Mouse (Mus musculus): ENCODE measurements around the gene Prss27.

The Prss27 gene

DNA sequence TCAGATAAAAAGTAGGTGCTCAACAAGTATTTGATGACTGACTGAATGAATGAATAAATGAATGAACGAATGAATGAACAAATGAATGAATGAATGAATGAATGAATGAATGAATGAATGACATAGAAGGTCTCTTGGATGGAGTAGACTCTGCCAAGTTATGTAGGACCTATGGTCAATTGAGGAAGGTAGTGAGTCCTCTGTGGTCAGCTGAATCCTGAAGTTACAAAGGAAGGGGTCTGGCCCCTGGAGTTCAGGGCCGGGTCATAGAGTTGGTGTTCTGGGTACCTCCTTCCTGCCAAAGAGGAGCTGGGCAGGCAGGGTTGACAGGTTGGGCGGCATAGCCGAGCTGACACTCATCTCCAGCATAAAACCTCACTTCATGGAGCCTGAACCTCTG lies at the start of gene Prss27:
Prss27 (plus strand) TSS at position 301 of the 400 bp plus-strand sequence.
- in situ Hi-C loops (cut with MboI) = no loop called here

DNA sequence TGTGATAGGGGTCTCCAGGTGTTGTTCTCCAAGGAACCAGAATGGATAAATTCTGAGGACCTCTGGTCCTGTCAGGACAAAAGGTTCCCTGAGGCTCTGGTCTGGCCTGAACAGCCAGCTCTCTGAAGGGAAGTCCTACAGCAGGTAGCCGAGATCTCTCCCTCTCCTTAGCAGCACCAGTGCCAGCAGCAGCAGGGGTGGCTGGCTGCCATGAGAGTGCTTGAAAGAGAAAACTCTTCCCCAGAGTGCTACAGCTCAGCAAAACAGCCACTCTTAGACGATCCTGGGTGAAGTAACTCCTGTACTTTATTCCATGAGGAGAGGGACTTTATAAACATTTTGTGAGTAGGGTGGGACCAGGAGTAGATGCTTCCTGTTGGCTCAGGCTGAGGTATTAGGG lies 48.1 kb upstream of the Prss27 start:
- in situ Hi-C loops (cut with MboI) = no loop called here

DNA sequence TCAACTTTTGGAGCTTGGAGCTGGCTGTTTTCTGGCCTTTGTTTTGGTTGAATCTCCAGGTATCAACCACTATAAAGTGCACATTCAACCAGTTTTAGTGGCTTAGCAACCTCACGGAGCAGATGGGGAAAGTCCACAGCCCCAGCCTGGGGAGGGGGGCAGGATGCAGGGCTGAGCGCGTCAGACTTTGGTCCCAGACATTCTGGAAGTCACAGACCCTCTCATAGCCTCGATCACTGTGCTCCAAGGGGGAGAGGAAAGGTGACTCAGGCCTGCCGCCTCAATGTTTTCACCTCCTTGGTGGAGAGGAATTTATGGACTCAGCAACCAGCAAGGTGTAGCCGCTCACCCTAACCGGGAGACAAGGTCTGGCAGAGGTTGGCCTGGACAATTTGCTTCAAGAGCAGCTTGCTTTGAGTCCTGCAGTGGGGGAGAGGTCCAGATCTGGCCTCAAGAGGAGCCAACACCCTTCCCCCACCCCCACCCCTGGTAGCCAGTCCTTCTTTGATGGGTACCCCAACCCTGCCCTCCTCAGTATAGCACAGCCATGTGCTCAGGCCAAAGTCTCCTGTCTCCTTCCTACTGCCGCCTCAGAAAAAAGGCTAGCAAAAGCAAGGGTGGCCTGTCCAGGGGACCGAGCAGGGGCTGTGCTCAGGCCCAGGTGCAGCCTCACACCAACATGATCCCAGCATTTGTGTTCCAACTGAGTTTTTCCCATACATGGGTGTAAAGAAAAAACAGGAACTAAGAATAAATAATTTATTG lies 45.0 kb upstream of the Prss27 start:
- in situ Hi-C loops (cut with MboI) = no loop called here

DNA sequence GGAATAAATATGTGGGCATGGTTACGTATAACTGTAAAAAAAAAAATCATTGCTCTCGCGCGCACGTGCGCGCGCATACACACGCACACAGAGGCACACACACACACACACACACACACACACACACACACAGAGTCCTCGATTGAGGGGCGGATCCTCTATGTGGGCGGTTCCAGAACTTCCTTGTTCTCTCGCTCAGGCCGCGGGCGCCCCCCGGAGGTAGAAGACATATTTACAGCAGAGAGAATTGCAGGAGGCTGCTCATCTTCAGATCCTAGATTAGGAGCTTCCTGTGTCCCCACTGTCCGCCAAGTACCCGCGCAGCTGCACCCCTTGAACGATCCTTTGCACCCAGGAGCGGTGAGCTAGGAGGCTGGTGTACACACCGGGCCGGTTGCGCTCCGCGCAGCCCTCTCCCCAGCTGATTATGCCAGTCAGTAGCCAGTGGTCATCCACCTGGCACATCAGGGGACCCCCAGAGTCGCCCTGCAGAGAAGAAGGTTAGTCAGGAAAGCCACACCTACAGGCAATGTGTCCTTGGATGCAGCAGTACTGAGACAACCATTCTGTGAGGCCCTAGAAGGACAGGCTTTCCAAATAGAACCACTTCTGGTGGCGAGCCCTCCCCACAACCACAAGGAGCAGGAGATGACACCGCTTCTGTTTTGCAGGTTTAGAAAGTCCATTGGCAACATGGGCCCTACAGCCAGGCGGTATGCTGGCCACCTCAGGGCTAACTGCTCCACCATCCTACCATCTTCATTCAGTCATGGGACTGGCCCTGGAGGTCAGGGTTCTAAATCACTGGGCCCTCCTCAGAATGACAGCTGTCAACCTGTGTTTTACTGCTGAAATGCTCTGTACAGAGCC lies 44.1 kb upstream of the Prss27 start:
- in situ Hi-C loops (cut with MboI) = no loop called here

DNA sequence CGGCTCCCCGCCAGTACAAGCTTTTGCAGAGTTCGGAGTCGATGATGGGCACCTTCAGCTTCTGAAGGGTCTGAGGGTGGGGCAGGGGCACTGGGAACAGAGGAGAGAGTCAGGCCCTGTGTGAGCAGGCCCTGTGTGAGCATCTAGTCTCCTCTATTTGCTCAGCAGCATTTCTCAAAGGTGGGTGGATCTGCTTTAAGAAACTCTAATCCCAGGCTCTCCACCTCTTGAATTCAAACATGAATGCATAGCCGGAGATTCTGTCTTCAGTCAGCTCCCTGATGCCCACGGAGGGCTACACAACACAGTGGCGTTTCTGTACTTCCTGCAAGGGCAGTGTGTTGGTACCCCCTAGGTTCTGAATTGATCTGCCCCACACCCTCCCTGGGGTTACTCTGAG lies 43.3 kb upstream of the Prss27 start:
- in situ Hi-C loops (cut with MboI) = no loop called here

DNA sequence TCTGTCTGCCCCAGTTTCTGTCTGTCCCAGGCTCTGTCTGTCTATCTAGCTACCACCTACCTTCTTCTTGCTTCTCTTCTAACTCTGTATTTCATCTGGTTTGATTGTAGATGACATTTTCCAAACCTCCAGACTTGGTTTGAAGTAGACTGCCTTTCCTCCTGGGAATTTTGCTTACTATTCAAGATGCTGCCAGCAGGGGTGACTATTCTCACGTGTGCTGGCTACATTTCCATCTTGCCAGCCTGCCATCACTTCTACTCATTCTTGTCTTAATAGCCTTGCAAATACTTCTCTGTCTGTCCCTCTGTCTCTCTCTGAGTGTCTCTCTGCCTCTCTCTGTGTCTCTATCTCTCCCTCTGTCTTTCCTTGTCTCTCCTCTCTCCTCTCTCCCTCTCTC lies 42.5 kb upstream of the Prss27 start:
- in situ Hi-C loops (cut with MboI) = no loop called here

DNA sequence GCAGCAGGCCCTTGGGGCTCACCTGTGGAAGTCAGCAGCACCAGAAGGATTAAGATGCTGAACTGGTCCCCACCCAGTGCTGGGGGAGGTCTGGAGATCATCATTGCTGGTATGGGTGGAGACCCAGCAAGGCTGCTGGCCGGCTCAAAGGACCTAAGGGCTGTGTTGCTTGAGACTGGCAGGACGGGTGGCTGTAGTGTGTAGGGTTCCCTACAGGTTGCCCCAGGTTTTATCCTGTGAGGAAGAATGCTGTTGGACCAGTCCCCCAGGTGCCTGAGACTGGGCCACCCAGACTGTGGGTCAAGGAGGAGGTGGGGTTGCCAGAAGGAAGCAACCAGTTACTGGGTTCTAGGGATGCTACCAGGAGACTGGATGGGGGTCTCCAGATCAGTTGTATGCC lies 40.0 kb upstream of the Prss27 start, which contains the start of gene Prss22:
Prss22 (minus strand) TSS at position 200 of the 400 bp plus-strand sequence.
- in situ Hi-C loops (cut with MboI) = no loop called here

DNA sequence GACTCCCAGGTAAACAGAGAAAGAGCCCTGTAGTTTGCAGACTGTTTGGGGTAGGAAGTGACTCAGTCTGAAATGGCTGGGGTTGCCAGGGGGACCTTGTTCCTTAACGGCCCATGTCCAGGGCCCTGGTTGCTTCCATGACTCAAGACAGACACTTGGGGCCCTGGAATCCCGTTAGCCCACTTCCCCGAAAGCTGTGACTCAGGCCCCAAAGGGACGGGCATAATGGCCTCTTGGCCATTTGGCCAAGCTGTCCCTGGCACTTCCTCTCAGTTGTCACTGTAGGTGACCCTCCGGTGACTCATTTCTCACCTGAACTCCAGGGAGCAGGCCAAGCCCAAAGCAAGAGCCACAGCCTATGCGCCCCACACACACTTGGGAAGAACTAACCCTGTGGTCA lies 39.6 kb upstream of the Prss27 start:
- in situ Hi-C loops (cut with MboI) = no loop called here

DNA sequence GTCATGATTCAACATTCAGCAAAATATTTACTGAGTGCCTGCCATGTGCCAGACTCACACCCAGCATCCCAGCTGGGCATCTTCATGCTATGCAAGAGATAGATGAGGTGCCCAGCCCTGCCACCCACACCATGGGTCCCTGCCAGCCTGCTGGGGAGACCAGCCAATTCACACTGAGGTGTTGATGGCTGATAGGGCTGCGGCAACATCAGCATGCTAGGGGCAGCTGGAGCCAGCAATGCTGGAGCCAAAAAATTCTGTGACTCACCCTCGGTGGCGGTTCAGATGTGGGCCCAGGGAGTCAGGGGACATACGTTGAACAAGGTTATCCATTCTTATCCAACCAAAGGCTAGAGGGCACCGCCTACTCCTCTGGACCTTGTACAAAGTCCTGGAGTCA lies 37.5 kb upstream of the Prss27 start:
- in situ Hi-C loops (cut with MboI) = no loop called here

DNA sequence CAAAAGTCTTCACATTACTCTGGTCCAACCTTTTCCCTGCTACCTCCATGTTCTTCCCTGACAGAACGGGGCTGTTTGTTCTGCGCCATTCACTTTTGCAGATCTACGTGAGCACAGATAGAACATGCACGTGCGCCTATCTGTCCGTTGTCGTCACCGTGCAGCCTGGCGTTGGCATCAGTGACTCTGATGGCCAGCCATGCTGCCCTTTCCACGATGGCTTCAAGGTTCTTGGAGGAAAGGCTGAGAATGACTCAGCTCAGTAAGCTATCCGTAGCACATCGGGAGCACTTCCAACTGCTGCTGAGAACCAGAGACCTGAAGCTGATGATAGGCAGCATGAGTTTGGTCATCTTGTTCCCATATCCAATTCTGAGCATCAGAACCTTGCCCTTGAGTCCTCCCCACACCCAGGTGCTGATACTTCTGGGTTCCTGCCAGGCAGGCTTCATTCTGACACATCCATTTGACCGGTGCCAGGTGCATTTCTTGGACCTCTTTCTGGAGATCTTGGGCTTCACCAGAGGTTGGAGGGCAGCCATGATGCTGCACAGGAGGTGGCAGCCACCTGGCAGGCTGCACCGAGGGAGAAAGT lies 33.8 kb upstream of the Prss27 start:
- in situ Hi-C loops (cut with MboI) = no loop called here

DNA sequence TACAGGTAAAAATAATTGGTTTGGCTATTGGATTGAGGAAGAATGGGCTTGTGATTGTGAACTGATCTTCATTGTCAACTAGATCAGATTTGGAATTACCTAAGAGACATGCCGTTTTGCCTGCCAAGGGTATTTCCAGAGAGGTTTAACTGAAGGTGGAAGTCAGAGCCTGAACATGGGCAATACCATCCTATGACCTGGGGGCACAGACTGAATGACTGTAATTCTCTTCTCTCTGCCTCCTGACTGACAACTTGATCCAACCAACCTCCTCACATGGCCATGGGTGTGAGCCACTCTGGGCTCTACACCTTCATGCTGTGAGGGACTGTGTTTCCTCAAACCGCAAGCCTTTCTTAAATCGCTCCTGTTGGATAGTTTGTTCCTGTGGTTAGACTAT lies 32.9 kb upstream of the Prss27 start:
- in situ Hi-C loops (cut with MboI) = no loop called here

DNA sequence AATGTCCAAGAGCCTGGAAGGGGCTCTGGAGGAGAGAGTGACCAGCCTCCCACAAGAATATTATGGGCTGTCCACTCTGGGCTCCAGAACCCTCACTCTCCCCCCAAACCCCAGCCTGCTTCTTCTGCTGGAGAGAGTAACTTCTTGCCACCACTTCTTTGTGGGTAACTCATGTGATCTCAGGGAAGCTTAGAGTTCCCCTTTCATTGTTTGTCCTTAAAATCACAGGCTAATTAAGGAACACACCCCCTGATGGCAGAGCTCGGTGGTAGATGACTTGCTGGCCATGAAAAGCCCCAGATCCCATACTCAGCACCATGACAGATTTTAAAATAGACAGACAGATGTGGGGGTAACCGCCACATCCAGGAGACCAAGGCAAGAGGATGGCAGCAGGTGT lies 31.0 kb upstream of the Prss27 start:
- in situ Hi-C loops (cut with MboI) = no loop called here

DNA sequence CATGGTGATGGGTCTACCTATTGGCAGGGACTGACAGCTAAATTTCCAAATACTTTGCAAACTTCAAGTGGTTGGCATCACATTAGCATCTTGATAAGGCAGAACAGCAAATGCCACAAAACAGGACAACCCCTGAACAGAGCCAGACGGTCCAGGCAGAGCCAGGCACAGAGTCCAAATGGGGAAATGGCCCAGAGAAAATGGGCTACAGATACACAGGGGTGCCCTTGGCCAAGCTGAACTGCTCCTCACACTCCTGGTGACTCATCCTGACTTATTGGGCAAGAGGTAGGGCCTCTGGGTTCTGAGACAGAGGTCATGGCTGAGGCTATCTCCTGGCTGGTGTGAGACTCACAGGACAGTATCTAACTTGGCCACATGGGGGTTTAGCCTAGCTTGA lies 30.6 kb upstream of the Prss27 start:
- in situ Hi-C loops (cut with MboI) = no loop called here

DNA sequence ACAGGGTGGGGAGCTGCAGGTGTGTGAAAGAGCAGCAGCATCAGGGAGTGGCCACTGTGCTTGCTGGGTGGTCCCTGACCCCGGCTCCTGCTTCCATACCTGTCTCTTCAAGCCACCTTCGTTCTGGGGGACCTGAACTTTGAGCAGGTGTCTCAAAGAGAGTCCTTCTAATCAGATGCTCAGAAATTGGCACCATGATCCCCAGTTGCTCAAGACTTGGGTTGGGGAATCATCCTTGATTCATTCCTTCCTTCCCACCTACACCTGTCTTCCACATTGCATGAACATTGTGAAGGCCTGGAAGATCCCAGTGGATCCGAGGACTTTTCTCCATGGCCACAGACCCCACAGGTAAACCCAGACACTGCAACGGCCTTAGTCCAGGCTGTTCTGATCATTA lies 29.8 kb upstream of the Prss27 start:
- in situ Hi-C loops (cut with MboI) = no loop called here

DNA sequence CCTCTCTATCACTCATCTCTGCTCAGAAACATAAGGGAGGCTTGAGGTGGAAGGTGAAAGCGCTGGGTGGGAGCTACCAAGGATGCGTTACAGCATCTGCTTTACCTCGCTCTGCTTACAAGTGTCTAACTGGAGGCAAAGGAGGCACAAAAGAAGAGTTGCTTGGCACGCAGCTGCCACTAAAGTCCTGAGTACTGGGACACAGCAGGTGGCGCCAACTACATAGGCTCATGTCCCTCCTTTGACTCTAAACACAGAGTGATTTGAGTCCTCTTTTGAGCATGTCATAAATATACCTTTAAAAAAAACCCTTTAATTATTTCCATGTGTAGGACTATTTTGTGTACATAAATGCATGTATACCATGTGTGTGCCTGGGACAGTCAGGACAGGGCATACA lies 28.3 kb upstream of the Prss27 start:
- in situ Hi-C loops (cut with MboI) = no loop called here

DNA sequence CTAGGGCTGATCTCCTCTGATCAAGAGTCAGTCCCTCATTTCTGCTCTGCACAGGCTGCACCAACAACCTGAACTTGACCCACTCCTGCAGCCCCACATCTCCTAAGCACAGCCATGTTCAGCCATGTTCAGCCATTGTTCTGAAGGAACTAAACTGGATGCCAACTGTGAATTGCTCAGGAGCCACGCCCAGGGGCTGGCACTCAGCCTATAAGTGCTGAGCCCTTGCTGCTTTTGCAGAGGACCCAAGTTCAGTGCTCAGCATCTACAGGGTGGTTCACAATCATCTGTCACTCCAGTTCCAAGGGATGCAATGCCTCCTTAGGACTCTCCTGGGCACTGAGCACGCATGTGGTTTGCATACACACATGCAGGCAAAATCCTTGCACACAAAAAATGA lies 25.0 kb upstream of the Prss27 start:
- in situ Hi-C loops (cut with MboI) = no loop called here

DNA sequence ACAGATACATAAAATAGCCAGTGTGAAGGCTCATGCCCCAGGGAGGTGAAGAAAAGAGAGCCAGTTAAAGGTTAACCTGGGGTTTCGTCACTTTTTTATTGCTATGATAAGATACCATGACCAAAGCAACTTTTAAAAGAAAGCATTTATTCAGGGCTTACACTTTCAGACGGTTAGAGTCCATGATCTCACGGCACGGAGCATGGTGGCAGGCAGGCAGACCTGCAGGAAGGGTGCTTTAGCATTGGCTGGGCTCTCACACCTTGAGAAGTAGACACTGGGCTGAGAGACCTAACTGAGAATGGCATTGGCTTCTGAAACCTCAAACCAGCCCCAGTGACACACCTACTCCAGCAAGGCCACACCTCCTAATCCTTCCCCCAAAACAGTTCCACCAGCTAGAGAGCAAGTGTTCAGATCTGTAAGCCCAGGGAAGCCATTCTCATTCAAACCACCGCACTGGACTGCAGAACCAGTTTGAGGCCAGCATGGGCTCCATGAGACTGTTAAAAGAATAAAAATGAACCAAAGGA lies 23.4 kb upstream of the Prss27 start:
- in situ Hi-C loops (cut with MboI) = no loop called here

DNA sequence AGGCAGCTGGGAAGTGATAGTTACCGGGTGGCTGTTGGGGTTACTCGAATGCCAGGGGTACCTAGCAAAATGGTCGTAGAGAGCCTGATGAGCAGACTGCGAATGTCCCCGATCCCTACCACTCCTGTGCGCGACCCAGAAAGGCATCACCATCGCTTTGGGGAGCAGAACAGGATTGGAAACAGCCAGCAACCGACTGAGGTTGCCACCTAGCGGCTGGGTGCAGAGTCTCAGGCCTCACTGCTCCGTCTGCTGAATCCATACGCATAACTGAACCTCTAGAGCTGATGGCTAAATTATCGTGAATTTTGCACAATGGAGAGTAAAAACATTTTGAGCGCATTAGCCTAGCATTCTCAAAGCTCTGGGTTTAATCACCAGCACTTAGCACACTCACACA lies 22.2 kb upstream of the Prss27 start:
- in situ Hi-C loops (cut with MboI) = no loop called here

DNA sequence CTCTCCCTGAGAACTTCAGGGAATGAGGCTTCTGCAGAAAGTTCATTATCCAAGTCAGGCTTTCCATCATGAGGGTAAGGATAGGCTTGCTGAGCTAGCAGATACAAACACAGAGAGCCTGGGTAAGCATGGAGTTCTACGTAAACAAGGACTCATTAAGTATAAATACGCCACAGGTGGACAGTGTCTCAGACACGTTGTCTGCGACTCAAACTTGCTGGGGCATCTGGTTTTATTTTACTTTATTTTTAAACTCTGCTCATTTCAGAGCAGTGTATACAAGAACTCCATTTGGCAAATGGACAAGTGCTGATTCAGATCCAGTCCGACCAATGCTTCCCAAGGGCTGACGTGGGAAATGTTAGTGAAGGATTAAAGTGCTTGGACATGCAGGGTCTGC lies 17.2 kb upstream of the Prss27 start:
- in situ Hi-C loops (cut with MboI) = no loop called here

DNA sequence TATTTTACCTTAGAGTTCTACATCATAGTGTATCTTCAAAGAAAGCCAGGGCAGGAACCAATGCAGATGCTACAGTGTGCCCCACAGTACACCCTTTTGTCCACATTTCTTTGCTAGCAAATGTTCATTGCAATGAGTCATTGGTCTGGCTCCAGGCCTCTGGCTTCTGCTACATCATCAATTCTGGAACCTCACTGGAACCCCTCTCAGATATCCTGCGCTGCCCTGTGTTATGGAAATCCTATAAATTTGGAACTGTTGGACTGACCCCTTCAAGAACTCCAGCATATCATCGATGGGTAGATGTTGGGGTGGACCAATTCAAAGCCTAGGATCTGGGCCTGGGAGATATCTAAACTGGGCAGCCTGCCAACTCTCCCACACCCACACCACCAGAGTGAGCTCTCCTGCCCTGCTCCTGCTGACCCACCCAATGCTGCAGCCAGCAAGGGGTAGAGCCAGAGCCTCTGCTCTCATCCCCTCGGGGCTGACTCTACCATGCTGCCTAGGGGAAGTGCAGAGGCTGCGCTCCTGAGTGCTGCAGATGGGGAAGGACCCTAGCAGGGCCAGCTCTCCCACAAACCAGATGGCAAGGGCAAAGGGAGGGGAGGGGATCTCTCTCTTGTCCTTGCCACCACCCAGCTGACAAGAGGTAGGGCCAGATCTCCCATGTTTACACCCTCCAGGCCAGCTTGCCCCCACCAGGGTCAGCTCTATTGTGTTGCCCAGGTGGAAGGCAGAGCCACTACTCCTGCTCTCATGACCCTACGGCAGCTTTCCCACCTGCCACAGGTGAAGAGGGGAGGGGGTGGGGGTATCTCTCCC lies 16.4 kb upstream of the Prss27 start:
- in situ Hi-C loops (cut with MboI) = no loop called here

DNA sequence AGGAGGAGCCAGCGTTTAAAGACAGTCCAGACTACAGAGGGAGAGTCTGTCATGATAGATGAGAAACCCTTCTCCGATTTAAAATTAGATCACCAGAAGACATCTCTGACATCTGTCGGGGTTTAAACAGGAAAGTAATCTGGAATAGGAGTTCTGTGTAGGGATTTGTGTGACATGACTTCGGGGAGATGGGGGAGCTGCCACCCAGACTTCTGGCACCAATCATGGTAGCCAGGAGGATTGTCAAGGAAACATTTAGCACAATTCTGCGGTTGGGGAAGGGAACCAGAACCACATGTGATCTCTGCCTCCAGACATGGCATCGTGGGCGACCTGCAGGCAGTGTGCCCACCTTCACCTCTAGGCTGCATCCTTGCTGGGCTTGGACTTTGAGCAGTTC lies 8.5 kb upstream of the Prss27 start:
- in situ Hi-C loops (cut with MboI) = no loop called here

DNA sequence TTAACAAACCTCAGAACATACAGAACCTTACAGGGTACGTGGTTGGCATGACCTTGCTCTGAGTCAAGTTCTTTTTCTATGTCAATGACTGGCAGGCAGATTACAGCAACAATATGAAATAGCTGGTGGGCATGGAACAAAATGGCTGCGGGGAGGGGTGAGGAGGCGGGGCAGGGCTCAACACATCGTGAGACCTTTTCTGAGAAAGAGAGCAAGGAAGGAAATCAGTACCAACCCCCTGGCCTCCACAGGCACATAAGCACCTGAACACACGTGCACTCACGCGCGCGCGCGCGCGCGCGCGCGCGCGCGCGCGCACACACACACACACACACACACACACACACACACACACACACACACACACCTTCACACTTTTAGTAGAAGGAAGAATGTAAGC lies 7.4 kb upstream of the Prss27 start:
- in situ Hi-C loops (cut with MboI) = no loop called here
